Mouse (Mus musculus): ENCODE data around the gene Clcf1. TPM values are rescaled to one million over a fixed set of nuclear protein-coding genes. Genes with fewer than 3 reads are reported as not detected.
A peak's percentile ranks its signal among the peaks of the same experiment; 100 is the strongest.

Gene Clcf1
- total RNA-seq, 2 experiments from 2014 or later = 1.3 to 2.1 TPM

DNA sequence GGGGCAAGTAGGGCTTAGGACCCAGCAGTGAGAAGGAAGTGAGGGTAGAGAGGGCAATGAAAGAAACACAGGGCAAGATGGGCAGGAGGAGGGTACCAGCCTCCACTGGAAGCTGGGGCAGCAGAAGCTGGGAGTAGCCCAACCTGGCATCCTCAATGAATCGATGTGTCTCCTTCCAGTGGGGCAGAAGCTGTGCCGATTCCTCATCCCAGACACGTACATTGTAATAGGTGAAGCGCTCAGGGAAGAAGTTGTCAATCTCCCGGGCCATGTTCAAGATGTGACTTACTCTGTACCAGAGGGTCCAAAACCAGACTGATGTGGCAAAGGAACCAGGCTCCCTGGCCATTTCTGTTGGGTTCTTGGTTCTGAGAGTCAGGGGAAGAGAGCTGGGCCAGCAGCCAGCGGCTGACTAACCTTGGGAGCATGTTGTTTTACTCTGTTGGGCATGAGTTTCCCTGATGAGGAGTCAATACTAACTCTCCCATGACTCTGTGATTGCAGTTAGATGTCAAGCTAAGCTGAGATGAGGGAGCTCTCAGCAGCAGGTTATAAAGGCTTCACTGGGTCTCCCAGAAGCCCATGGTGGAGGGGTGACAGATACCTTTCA, 50.2 kb downstream of the Clcf1 start:
- no peak for TF ChIP-seq CTCF (IDR thresholded peaks at IDR 0.05)
- Histone ChIP-seq H3K27ac (no peak overlapping the region), H3K4me3 (no peak overlapping the region)
- intact Hi-C loops (cut with DNase I) = no loop called here
- DNase-seq (ENCODE audit: extremely low spot score in 1 of 2, low spot score in 2 of 2) = no peak

DNA sequence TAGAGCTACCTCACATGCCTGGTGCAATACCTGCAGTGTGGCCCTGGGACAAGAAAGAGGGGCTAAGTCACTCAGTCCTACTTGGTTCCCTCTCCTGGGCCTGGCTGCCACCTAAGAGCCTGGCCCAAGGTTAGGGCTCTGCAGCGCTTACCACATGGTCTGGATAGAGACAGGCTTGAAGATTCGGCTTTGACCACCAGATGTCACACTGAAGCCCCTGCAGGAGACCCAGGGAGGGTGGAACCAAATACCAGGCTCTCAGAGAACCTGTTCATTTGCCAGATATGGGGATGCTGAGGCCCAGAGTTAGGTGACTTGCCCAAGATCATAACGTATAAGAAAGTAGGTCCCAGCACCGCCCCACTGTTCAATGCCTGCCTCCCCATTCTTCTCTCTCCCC, 51.9 kb downstream of the Clcf1 start:
- TF ChIP-seq CTCF (IDR thresholded peaks at IDR 0.05) = no peak; the same call in 1 of the 2 replicates
- intact Hi-C loops (cut with DNase I) = no loop called here
- no peak overlapping the region for H3K27ac ChIP-seq
- no peak for DNase-seq (ENCODE audit: extremely low spot score in 1 of 2, low spot score in 2 of 2)
- no peak overlapping the region for H3K4me3 ChIP-seq

DNA sequence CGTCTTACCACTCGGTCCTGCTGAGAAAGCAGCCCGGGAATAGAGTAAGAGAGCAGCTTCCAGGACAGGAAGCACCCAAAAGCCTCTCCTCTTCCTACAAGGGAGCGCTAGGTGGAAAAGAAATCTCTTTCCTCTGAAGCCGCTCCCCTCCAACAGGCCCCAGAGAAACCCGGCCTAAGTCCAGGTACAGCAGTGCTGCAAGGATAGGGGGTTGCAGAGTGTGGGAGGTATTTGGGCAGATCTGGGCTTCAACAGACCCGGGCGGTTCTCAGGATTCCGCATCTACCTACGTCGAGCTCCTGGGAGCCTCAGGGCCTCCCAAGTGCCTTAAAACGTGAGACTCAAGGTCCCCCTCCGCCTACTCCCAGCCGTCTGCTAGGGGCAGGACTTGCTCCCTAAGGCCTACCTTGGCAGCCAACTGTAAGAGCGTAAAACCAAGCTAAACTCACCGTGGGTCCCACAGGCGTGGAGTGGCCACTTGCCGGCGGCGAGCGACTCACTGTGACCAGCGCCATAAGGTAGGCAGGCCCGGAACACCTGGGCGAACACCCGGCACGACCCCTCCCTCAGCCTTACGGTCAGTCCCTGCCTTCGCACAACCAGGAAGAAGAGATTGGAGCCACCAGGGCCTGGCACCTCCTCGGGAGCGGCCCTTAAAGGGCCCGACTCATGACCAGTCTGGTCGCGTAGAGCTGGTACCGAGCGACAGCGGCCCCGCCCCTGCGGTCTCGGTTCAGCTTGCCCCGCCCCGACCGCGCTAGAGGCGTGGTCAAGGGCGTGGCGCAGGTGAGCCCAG, 54.7 kb downstream of the Clcf1 start, which contains the start of gene Ssh3:
Gene Ssh3 (minus strand): TSS at position 615 of the 796 bp plus-strand sequence.
- DNase-seq (ENCODE audit: extremely low spot score in 1 of 2, low spot score in 2 of 2) = peak; percentile 68 to 72
- no peak; the same call in 1 of the 2 replicates for TF ChIP-seq CTCF (IDR thresholded peaks at IDR 0.05)
- H3K27ac ChIP-seq = peak within 1 kb of the TSS; percentile 86
- peak within 1 kb of the TSS; percentile 70 for H3K4me3 ChIP-seq
- intact Hi-C loops (cut with DNase I) = no loop called here

GRCm38 (mm10) chr19:4270187-4270586, 56.1 kb downstream of the Clcf1 start:
- no peak for TF ChIP-seq CTCF (IDR thresholded peaks at IDR 0.05)
- intact Hi-C loops (cut with DNase I) = no loop called here

GRCm38 (mm10) chr19:4270972-4271371, 56.9 kb downstream of the Clcf1 start:
- no peak for DNase-seq (ENCODE audit: extremely low spot score in 1 of 2, low spot score in 2 of 2)
- intact Hi-C loops (cut with DNase I) = no loop called here
- H3K4me3 ChIP-seq = no peak overlapping the region
- TF ChIP-seq CTCF (IDR thresholded peaks at IDR 0.05) = no peak
- no peak overlapping the region for H3K27ac ChIP-seq

More at GRCm38 (mm10) chr19:4270187-4270586, 56.1 kb downstream of the Clcf1 start:
- Histone ChIP-seq H3K4me3 (no peak overlapping the region), H3K27ac (no peak overlapping the region)
- no peak for DNase-seq (ENCODE audit: extremely low spot score in 1 of 2, low spot score in 2 of 2)

Small RNA genes lying within 50 kb of the gene (microRNA-seq; reads per million reads assigned to microRNA genes)
- gene Gm26115 = 0 reads per million in 2 experiments
- gene Mir6985 = 6.6 to 7.4 reads per million in 2 experiments

Other genes starting within 250 kb of the Clcf1 start
- gene Aldh3b2, start 241.9 kb upstream of the Clcf1 start, total RNA-seq (2021) = 1 to 10 TPM in 1 of 2 experiments, under 1 TPM in 1; 0.93 to 1.5 TPM
- gene Acy3, start 227.7 kb upstream of the Clcf1 start, total RNA-seq (2021) = 1 to 10 TPM; 3.3 to 4.1 TPM
- not detected for gene Tbx10, start 221.5 kb upstream of the Clcf1 start, total RNA-seq (2021)
- gene Nudt8, start 213.7 kb upstream of the Clcf1 start, total RNA-seq (2021) = 10 to 100 TPM in 1 of 2 experiments, 1 to 10 TPM in 1; 8.3 to 10.2 TPM
- gene Gm49405, start 213.6 kb upstream of the Clcf1 start, total RNA-seq (2021) = 1 to 10 TPM; 1.8 TPM
- 1 to 10 TPM; 4.8 to 5.9 TPM for gene Doc2g, start 210.9 kb upstream of the Clcf1 start, total RNA-seq (2021)
- 100 to 1,000 TPM; 242 to 257 TPM for gene Ndufv1, start 201.4 kb upstream of the Clcf1 start, total RNA-seq (2021)
- gene Gstp1, start 176.3 kb upstream of the Clcf1 start, total RNA-seq (2021) = 100 to 1,000 TPM; 299 to 324 TPM
- 10 to 100 TPM; 39.5 to 52.8 TPM for gene Gstp2, start 168.2 kb upstream of the Clcf1 start, total RNA-seq (2021)
- not detected for gene Gstp3, start 154.7 kb upstream of the Clcf1 start, total RNA-seq (2021)
- not detected for gene Cabp2, start 132.7 kb upstream of the Clcf1 start, total RNA-seq (2021)
- gene Cdk2ap2, start 117.1 kb upstream of the Clcf1 start, total RNA-seq (2021) = 10 to 100 TPM; 28.4 to 32.5 TPM
- gene Pitpnm1, start 114.2 kb upstream of the Clcf1 start, total RNA-seq (2021) = 100 to 1,000 TPM; 217 to 229 TPM
- 100 to 1,000 TPM; 118 to 125 TPM for gene Aip, start 88.4 kb upstream of the Clcf1 start, total RNA-seq (2021)
- gene Gpr152, start 74.5 kb upstream of the Clcf1 start, total RNA-seq (2021) = not detected
- gene Cabp4, start 70.2 kb upstream of the Clcf1 start, total RNA-seq (2021) = under 1 TPM in 1 of 2 experiments, not detected in 1; 0.26 TPM
- 10 to 100 TPM; 72.6 to 82.2 TPM for gene Coro1b, start 65.6 kb upstream of the Clcf1 start, total RNA-seq (2021)
- gene Ptprcap, start 60.6 kb upstream of the Clcf1 start, total RNA-seq (2021) = 1 to 10 TPM; 1.2 to 1.7 TPM
- 10 to 100 TPM; 34.0 to 46.8 TPM for gene Rps6kb2, start 50.9 kb upstream of the Clcf1 start, total RNA-seq (2021)
- gene Carns1, start 38.8 kb upstream of the Clcf1 start, total RNA-seq (2021) = 1 to 10 TPM; 6.9 to 7.3 TPM
- 1 to 10 TPM; 1.4 to 1.5 TPM for gene Tbc1d10c, start 23.0 kb upstream of the Clcf1 start, total RNA-seq (2021)
- 100 to 1,000 TPM; 293 to 306 TPM for gene Ppp1ca, start 22.2 kb upstream of the Clcf1 start, total RNA-seq (2021)
- 10 to 100 TPM in 1 of 2 experiments, 1 to 10 TPM in 1; 8.7 to 10.1 TPM for gene Rad9a, start 12.6 kb upstream of the Clcf1 start, total RNA-seq (2021)
- gene AC109138.7, start 119 bp downstream of the Clcf1 start, total RNA-seq (2021) = not detected
- gene Pold4, start 17.7 kb downstream of the Clcf1 start, total RNA-seq (2021) = 10 to 100 TPM; 15.4 to 17.6 TPM
- 10 to 100 TPM; 60.9 to 72.6 TPM for gene Ssh3, start 54.9 kb downstream of the Clcf1 start, total RNA-seq (2021)
- gene Ankrd13d, start 68.9 kb downstream of the Clcf1 start, total RNA-seq (2021) = 10 to 100 TPM; 68.7 to 75.0 TPM
- 100 to 1,000 TPM; 236 to 248 TPM for gene Grk2, start 92.0 kb downstream of the Clcf1 start, total RNA-seq (2021)
- 10 to 100 TPM; 73.2 to 92.3 TPM for gene Kdm2a, start 184.0 kb downstream of the Clcf1 start, total RNA-seq (2021)
- 1 to 10 TPM in 1 of 2 experiments, under 1 TPM in 1; 0.75 to 1.2 TPM for gene Rhod, start 225.2 kb downstream of the Clcf1 start, total RNA-seq (2021)